Mouse (Mus musculus) heart, adult 2 months (tissue): Measurements from ENCODE around the gene Lca5l.

Experiments
- CTCF ChIP-seq: fragments of 200-600 bp; IDR thresholded peaks from 2 replicates; pipeline ENCODE4 v1.8.1; 2022; ENCODE audit warnings: antibody characterized with exemption, mild to moderate bottlenecking, moderate library complexity
- EP300 ChIP-seq: fragments of 200-500 bp; IDR thresholded peaks from 2 replicates; pipeline ENCODE4 v1.6.1; 2011; ENCODE audit warnings: low read depth, low read length, control low read depth; ENCODE audit not compliant: insufficient read depth
- POLR2A ChIP-seq: fragments of 200-500 bp; IDR thresholded peaks from 2 replicates; pipeline ENCODE4 v1.6.1; 2011; ENCODE audit warnings: mild to moderate bottlenecking, low read depth, low read length, control low read depth; ENCODE audit not compliant: insufficient read depth

GRCm38 (mm10) chr16:96187619-96188018 is 4.5 kb downstream of the Lca5l start:
- TF ChIP-seq POLR2A (no peak), CTCF (no peak), EP300 (no peak)
